Mouse (Mus musculus) CH12.LX (cell line): ENCODE measurements around the gene Ush1g.

ENCODE experiments used
- CHD2 ChIP-seq: IDR thresholded peaks from 2 replicates; pipeline ENCODE4 v1.6.1; 2011; ENCODE audit warnings: low read length, improper control_type of control experiment
- CTCF ChIP-seq, 2 experiments: IDR thresholded peaks in 1 of 2; conservative IDR thresholded peaks in 1 of 2; 2 replicates each; pipeline ENCODE4 v1.5.1; 2011 to 2012; ENCODE audit warnings: low read depth in 2 of 2, low read length in 2 of 2, improper control_type of control experiment in 1 of 2, inconsistent platforms in 1 of 2, mild to moderate bottlenecking in 1 of 2, moderate library complexity in 1 of 2
- ELF1 ChIP-seq: IDR thresholded peaks from 2 replicates; pipeline ENCODE4 v1.6.1; 2014; ENCODE audit warnings: low read depth, mild to moderate bottlenecking, inconsistent platforms, low read length, improper control_type of control experiment
- EP300 ChIP-seq: IDR thresholded peaks from 2 replicates; pipeline ENCODE4 v1.6.1; 2011; ENCODE audit warnings: low read length, improper control_type of control experiment
- JUN ChIP-seq: IDR thresholded peaks from 2 replicates; pipeline ENCODE4 v1.6.1; 2011; ENCODE audit warnings: low read depth, mild to moderate bottlenecking, low read length, improper control_type of control experiment, moderate library complexity; ENCODE audit not compliant: insufficient read depth
- JUND ChIP-seq: conservative IDR thresholded peaks from 2 replicates; pipeline ENCODE4 v1.6.1; 2011; ENCODE audit warnings: low read depth, low read length, improper control_type of control experiment
- MYC ChIP-seq: IDR thresholded peaks from 2 replicates; pipeline ENCODE4 v1.6.1; 2011; ENCODE audit warnings: low read depth, mild to moderate bottlenecking, improper control_type of control experiment, low read length
- RAD21 ChIP-seq: IDR thresholded peaks from 2 replicates; pipeline ENCODE4 v1.6.1; 2011; ENCODE audit warnings: low read depth, mild to moderate bottlenecking, low read length, improper control_type of control experiment, moderate library complexity
- UBTF ChIP-seq: IDR thresholded peaks from 2 replicates; pipeline ENCODE4 v1.6.1; 2012; ENCODE audit warnings: low read depth, mild to moderate bottlenecking, inconsistent platforms, low read length, improper control_type of control experiment, moderate library complexity
- USF1 ChIP-seq: IDR thresholded peaks from 2 replicates; pipeline ENCODE4 v1.6.1; 2014; ENCODE audit warnings: low read depth, mild to moderate bottlenecking, inconsistent platforms, low read length, improper control_type of control experiment
- ZMIZ1 ChIP-seq: IDR thresholded peaks from 2 replicates; pipeline ENCODE4 v1.6.1; 2012; ENCODE audit warnings: low read depth, mild to moderate bottlenecking, inconsistent platforms, low read length, improper control_type of control experiment

- TF ChIP-seq ELF1 (no peak), CTCF (conservative IDR thresholded peaks at IDR 0.05 in 1 of 2, IDR thresholded peaks at IDR 0.05 in 1 of 2; ENCODE audit: low read depth in 2 of 2, low read length in 2 of 2) (no peak), CHD2 (no peak), EP300 (no peak), JUND (no peak), UBTF (no peak), JUN (no peak), RAD21 (no peak), ZMIZ1 (no peak), MYC (no peak), USF1 (no peak)
Measured at GRCm38 (mm10) chr11:115273735-115274134, 48.1 kb downstream of the Ush1g start.
